Mouse (Mus musculus): ENCODE data around the gene Cckbr. TPM values are rescaled to one million over a fixed set of nuclear protein-coding genes. Genes with fewer than 3 reads are reported as not detected.
A peak's percentile ranks its signal among the peaks of the same experiment; 100 is the strongest.
"Not testable (repeated sequence)": the region's sequence is repeated elsewhere in the genome, so short reads cannot be mapped to it uniquely, and the experiment has no call there.

Cckbr gene
- polyA plus RNA-seq, 1 experiment: not detected

DNA sequence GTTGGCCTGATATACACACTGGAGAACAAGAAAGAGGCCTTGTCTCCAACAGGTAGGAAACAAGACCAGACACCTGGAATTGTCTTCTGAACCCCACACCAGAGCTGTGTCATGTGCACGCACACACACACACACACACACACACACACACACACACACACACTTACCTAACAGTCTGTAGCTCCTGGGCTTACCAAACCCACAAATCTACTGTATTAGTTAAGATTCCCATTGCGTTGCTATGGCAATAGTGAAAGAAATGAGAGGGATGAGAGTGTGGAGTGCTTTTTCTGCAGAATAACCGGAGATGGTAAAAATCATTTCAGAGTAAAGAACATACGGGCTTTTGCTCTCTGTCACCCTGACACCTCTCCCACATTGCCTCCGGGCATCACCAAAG is 7.4 kb upstream of the Cckbr start:
- H3K27ac ChIP-seq (replicated peaks; ENCODE audit: low read depth, low read length): no peak overlapping the region
- H3K4me3 ChIP-seq (ENCODE audit: insufficient read depth, low read depth, low read length): no peak overlapping the region
- H3K4me1 ChIP-seq (ENCODE audit: control insufficient read depth, insufficient read depth, insufficient read length, low read length): no peaks in the 10 kb centered on the region

- no peak overlapping the region for H3K4me3 ChIP-seq (ENCODE audit: insufficient read depth, low read depth, low read length)
- H3K4me1 ChIP-seq (ENCODE audit: control insufficient read depth, insufficient read depth, insufficient read length, low read length): no peaks in the 10 kb centered on the region
- no peak overlapping the region for H3K27ac ChIP-seq (replicated peaks; ENCODE audit: low read depth, low read length)
Measured at GRCm38 (mm10) chr7:105420903-105421302, 4.6 kb upstream of the Cckbr start.

GRCm38 (mm10) chr7:105424368-105424767 is 1.2 kb upstream of the Cckbr start:
- Histone ChIP-seq H3K4me3 (ENCODE audit: insufficient read depth, low read depth, low read length) (no peak overlapping the region), H3K4me1 (ENCODE audit: control insufficient read depth, insufficient read depth, insufficient read length, low read length) (no peaks in the 10 kb centered on the region), H3K27ac (replicated peaks; ENCODE audit: low read depth, low read length) (no peak overlapping the region)

DNA sequence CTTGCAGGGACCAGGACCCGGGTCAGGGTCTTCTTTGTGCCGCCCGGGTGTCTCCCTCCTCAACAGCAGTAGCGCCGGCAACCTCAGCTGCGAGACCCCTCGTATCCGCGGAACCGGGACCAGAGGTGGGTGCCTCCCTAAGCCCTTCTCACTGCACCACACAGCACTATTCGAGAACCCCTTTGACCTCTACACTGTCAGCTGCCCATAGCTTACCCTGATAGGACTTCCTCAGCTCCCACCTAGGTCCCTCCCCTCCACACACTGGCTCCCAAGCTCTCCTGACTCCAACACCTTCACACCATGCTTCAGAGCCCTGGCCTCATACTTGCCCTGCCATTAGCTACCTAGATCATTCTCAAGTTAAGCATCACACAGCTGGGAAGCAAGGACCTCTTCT is 520 bp downstream of the Cckbr start:
- no peak overlapping the region for H3K4me3 ChIP-seq (ENCODE audit: insufficient read depth, low read depth, low read length)
- no peak overlapping the region for H3K27ac ChIP-seq (replicated peaks; ENCODE audit: low read depth, low read length)
- no peaks in the 10 kb centered on the region for H3K4me1 ChIP-seq (ENCODE audit: control insufficient read depth, insufficient read depth, insufficient read length, low read length)

DNA sequence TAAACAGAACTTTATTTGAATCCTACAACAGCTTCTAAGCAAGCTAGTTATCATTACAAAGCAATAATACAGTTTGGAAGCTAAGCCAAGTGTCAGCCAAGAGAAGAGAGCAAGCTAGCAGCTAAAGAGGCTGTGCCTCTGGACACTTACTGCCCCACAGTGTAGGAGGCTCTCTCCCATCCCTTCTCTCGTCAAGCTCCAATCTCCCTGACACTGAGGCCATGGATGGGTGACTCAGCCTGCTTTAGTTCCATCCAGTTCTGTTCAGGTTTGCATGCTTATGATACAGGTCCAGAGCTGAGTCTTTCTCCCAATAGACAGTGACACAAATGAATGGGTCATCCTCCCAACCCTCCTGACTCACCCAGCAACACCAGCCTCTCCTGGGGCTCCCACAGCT is 6.5 kb downstream of the Cckbr start:
- no peak overlapping the region for H3K4me3 ChIP-seq (ENCODE audit: insufficient read depth, low read depth, low read length)
- H3K27ac ChIP-seq (replicated peaks; ENCODE audit: low read depth, low read length): no peak overlapping the region
- H3K4me1 ChIP-seq (ENCODE audit: control insufficient read depth, insufficient read depth, insufficient read length, low read length): no peaks in the 10 kb centered on the region

- no peak overlapping the region for H3K4me3 ChIP-seq (ENCODE audit: insufficient read depth, low read depth, low read length)
- no peak overlapping the region for H3K27ac ChIP-seq (replicated peaks; ENCODE audit: low read depth, low read length)
- no peaks in the 10 kb centered on the region for H3K4me1 ChIP-seq (ENCODE audit: control insufficient read depth, insufficient read depth, insufficient read length, low read length)
Measured at GRCm38 (mm10) chr7:105433859-105434258, 8.3 kb downstream of the Cckbr start.

GRCm38 (mm10) chr7:105434798-105435197 is 9.3 kb downstream of the Cckbr start:
- Histone ChIP-seq H3K4me3 (ENCODE audit: insufficient read depth, low read depth, low read length) (no peak overlapping the region), H3K4me1 (ENCODE audit: control insufficient read depth, insufficient read depth, insufficient read length, low read length) (no peaks in the 10 kb centered on the region), H3K27ac (replicated peaks; ENCODE audit: low read depth, low read length) (no peak overlapping the region)

DNA sequence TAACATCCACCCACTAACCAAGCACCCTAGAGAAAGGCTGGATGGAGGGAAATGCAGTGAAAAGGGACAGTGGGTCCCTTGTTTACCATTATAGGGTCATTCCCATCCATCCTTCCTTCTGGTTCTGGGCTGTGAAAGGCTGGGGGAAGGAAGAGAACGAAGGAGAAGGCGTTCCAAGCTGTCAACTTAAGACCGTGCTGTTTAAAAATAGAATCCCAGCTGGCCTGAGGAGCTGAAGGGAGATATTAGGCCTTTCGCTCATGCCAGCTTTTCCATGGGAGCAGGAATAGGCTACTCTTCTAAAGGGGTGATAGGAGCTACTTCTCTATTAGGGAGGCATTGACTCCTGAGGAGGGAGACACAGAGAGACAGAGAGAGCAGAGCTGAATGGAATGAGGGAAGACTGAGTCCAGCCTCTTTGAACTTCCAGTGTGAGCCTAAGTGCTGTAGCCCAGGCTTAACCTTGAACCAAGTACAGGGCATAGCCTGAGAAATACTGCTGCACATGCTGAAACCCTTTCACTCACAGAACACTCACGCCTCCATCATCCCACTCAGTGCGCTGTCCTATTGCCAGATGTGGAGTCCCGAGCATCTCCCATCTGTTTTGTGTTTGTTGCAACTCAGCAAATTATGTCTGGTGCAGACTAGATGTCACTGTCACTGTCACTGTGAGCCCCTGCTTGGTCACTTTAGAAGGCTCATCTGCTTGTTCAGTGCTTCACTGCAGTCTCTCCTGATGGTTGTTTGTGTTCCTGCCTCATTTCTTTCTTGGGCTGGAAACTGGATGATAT is 12.6 kb downstream of the Cckbr start:
- H3K4me1 ChIP-seq (ENCODE audit: control insufficient read depth, insufficient read depth, insufficient read length, low read length): no peaks in the 10 kb centered on the region
- H3K27ac ChIP-seq (replicated peaks; ENCODE audit: low read depth, low read length): no peak overlapping the region
- no peak overlapping the region for H3K4me3 ChIP-seq (ENCODE audit: insufficient read depth, low read depth, low read length)

- no peak overlapping the region for H3K4me3 ChIP-seq (ENCODE audit: insufficient read depth, low read depth, low read length)
- no peak overlapping the region for H3K27ac ChIP-seq (replicated peaks; ENCODE audit: low read depth, low read length)
- H3K4me1 ChIP-seq (ENCODE audit: control insufficient read depth, insufficient read depth, insufficient read length, low read length): no peaks in the 10 kb centered on the region
Measured at GRCm38 (mm10) chr7:105441426-105441825, 15.9 kb downstream of the Cckbr start.

DNA sequence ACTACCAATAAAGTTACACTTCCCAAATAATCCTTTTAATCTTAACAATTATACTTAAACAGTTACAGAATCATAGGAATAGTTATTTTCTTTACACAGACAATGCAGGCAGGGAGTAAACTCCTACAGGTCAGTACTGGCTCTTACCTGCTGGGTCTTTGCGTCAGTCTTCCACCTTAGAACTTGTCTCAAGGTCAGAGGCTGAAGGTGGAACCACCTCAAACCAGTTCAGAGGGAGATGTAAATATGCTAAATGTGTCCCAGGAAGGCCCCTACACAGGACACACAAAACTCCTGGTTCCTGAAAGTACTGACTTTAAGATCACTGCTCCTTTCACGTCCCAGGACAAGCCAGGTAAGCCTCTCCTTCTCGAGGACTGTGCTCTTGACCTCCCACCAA is 19.5 kb downstream of the Cckbr start:
- Histone ChIP-seq H3K27ac (replicated peaks; ENCODE audit: low read depth, low read length) (no peak overlapping the region), H3K4me3 (ENCODE audit: insufficient read depth, low read depth, low read length) (no peak overlapping the region), H3K4me1 (ENCODE audit: control insufficient read depth, insufficient read depth, insufficient read length, low read length) (no peaks in the 10 kb centered on the region)

GRCm38 (mm10) chr7:105453345-105453744 is 27.8 kb downstream of the Cckbr start:
- not testable (repeated sequence) for H3K27ac ChIP-seq (replicated peaks; ENCODE audit: low read depth, low read length); H3K4me3 ChIP-seq (ENCODE audit: insufficient read depth, low read depth, low read length)

DNA sequence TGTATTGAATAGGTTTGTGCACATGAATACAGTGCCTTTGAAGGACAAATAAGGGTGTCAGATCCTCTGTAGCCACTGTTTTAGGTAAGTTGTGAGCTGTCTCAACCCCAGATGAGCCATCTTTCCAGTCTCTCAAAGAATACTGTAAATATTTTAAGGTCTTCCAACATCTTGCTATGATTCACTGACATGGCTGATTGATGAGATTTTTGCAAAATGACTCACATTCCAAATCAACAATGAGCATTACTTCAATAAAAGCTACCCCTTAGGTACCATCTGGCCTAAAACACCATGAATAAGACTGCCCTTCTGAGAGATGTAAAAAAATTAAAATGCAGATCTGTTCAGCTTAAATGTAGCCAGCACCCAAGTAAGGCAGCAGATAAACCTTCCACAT is 33.0 kb downstream of the Cckbr start:
- no peaks in the 10 kb centered on the region for H3K4me1 ChIP-seq (ENCODE audit: control insufficient read depth, insufficient read depth, insufficient read length, low read length)
- no peak overlapping the region for H3K4me3 ChIP-seq (ENCODE audit: insufficient read depth, low read depth, low read length)
- H3K27ac ChIP-seq (replicated peaks; ENCODE audit: low read depth, low read length): no peak overlapping the region

More at GRCm38 (mm10) chr7:105453345-105453744, 27.8 kb downstream of the Cckbr start:
- H3K4me1 ChIP-seq (ENCODE audit: control insufficient read depth, insufficient read depth, insufficient read length, low read length): not testable (repeated sequence)

GRCm38 (mm10) chr7:105465505-105465904 is 40.0 kb downstream of the Cckbr start:
- H3K27ac ChIP-seq (replicated peaks; ENCODE audit: low read depth, low read length); H3K4me3 ChIP-seq (ENCODE audit: insufficient read depth, low read depth, low read length); H3K4me1 ChIP-seq (ENCODE audit: control insufficient read depth, insufficient read depth, insufficient read length, low read length): not testable (repeated sequence)

DNA sequence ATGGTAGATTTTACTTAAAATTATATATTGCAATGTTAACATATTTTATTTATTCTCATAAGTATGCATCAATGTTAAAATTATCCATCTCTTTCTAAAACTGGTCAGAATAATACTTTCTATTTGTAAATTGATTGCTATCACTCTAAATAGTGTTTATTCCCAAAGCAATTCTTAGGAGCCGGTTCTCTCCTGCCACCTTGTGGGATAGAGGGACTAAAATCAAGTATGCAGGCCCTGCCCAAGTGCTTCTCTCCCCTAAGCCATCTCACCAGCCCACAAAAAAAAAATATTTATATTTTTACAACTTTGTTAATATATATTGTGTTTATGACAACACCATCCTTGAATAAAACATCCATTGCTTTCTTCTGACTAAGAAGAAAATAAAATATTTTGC is 47.1 kb downstream of the Cckbr start:
- Histone ChIP-seq H3K4me3 (ENCODE audit: insufficient read depth, low read depth, low read length) (no peak overlapping the region), H3K27ac (replicated peaks; ENCODE audit: low read depth, low read length) (no peak overlapping the region), H3K4me1 (ENCODE audit: control insufficient read depth, insufficient read depth, insufficient read length, low read length) (peaks cover 10% of the 10 kb centered on the region)

GRCm38 (mm10) chr7:105474771-105475315 is 49.3 kb downstream of the Cckbr start:
- Histone ChIP-seq H3K4me1 (ENCODE audit: control insufficient read depth, insufficient read depth, insufficient read length, low read length) (peaks cover 10% of the 10 kb centered on the region), H3K27ac (replicated peaks; ENCODE audit: low read depth, low read length) (peak overlapping the region; percentile 48)

GRCm38 (mm10) chr7:105475396-105475949 is 49.9 kb downstream of the Cckbr start:
- Histone ChIP-seq H3K4me1 (ENCODE audit: control insufficient read depth, insufficient read depth, insufficient read length, low read length) (peaks cover 10% of the 10 kb centered on the region), H3K4me3 (ENCODE audit: insufficient read depth, low read depth, low read length) (no peak overlapping the region), H3K27ac (replicated peaks; ENCODE audit: low read depth, low read length) (peak overlapping the region; percentile 48)

More at GRCm38 (mm10) chr7:105474771-105475315, 49.3 kb downstream of the Cckbr start:
- no peak overlapping the region for H3K4me3 ChIP-seq (ENCODE audit: insufficient read depth, low read depth, low read length)
